In the genomic region with DNA sequence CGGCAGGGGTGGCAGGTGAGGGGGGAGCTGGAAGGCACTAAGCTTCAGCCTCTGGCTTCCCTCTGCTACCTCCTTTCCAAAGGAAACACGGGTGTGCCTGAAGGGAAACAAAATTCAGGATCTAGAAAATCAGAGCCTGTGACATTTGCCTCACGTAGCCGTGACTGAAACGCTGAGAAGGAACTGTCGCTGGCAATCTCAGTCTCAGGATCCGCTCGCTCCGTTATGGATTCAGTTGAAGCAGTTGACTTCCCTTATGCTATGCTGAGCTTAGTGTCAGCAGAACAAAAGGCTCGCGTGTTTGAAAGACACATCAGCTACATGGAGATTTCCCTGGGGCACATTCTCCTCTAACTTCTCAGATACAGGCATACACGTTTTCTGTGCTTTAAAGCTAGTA, we compare ENCODE assay signal across 17 mouse cellular contexts. TPM values are rescaled to one million over a fixed set of nuclear protein-coding genes. Genes with fewer than 3 reads are reported as not detected.
DNase-seq lines count a peak whose midpoint lies in the region; ATAC-seq lines count a peak whose summit lies in the region.
"Had no signal": no experiment of that assay in that cellular context is flagged by ENCODE, and none has a peak within 500 bp of the region (broad histone marks: within the 10 kb centered on the region; RNA-seq: fewer than 3 reads in every experiment).

No protein-coding gene starts in this region.

- peak; percentile 19 for DNase-seq in forebrain, embryonic 14.5 days (ENCODE audit: low spot score)
- no peak for DNase-seq in lung, postnatal 10 days
- no peak for DNase-seq in MN1 (ENCODE audit: low spot score)
- no peak for DNase-seq in kidney, postnatal 14 days
- DNase-seq: adrenal gland, postnatal 10 days; cerebellum, adult 2 months; heart, adult 18-20 months; kidney, adult 9 months; kidney, postnatal 4 days; liver; liver, postnatal 0 days; thymus, adult 2 months had no signal

- no peaks in the 10 kb centered on the region for H3K36me3 ChIP-seq in forebrain, embryonic 14.5 days (ENCODE audit: control insufficient read depth, insufficient read depth, low read length)
- H3K36me3 ChIP-seq in forebrain, embryonic 12.5 days (replicated peaks): no peaks in the 10 kb centered on the region
- H3K36me3 ChIP-seq in lung, embryonic 15.5 days: no peaks in the 10 kb centered on the region
- no peaks in the 10 kb centered on the region for H3K36me3 ChIP-seq in embryonic facial prominence, embryonic 15.5 days
- H3K36me3 ChIP-seq in limb, embryonic 15.5 days: no peaks in the 10 kb centered on the region
- H3K36me3 ChIP-seq: heart, embryonic 15.5 days had no signal

- H3K4me1 ChIP-seq in forebrain, embryonic 14.5 days (ENCODE audit: control insufficient read depth, insufficient read depth, low read length): no peaks in the 10 kb centered on the region
- 0 out of 2 replicates have a peak, but pooled peaks cover 6% of the 10 kb centered on the region for H3K4me1 ChIP-seq in forebrain, embryonic 12.5 days
- H3K4me1 ChIP-seq in lung, embryonic 15.5 days: no peaks in the 10 kb centered on the region
- 0 out of 2 replicates have a peak, but pooled peaks cover 3% of the 10 kb centered on the region for H3K4me1 ChIP-seq in embryonic facial prominence, embryonic 15.5 days
- 0 out of 2 replicates have a peak, but pooled peaks cover 3% of the 10 kb centered on the region for H3K4me1 ChIP-seq in limb, embryonic 15.5 days
- H3K4me1 ChIP-seq: heart, embryonic 15.5 days had no signal

- no peak overlapping the region for H3K4me3 ChIP-seq in forebrain, embryonic 14.5 days (ENCODE audit: low read depth, low read length)
- H3K4me3 ChIP-seq in forebrain, embryonic 12.5 days (replicated peaks): no peak overlapping the region
- H3K4me3 ChIP-seq in lung, embryonic 15.5 days: no peak overlapping the region
- H3K4me3 ChIP-seq in embryonic facial prominence, embryonic 15.5 days (replicated peaks): no peak overlapping the region
- no peak overlapping the region for H3K4me3 ChIP-seq in limb, embryonic 15.5 days
- H3K4me3 ChIP-seq: heart, embryonic 15.5 days had no signal

- no peaks in the 10 kb centered on the region for H3K27me3 ChIP-seq in forebrain, embryonic 14.5 days (replicated peaks; ENCODE audit: control insufficient read depth, insufficient read depth, low read length)
- H3K27me3 ChIP-seq in forebrain, embryonic 12.5 days: no peaks in the 10 kb centered on the region
- no peaks in the 10 kb centered on the region for H3K27me3 ChIP-seq in lung, embryonic 15.5 days
- H3K27me3 ChIP-seq in embryonic facial prominence, embryonic 15.5 days: no peaks in the 10 kb centered on the region
- no peaks in the 10 kb centered on the region for H3K27me3 ChIP-seq in limb, embryonic 15.5 days
- H3K27me3 ChIP-seq: heart, embryonic 15.5 days had no signal

- 68% methylated on average over 12 of the region's 12 CpGs for WGBS in forebrain, embryonic 14.5 days
- 73% methylated on average over 12 of the region's 12 CpGs for WGBS in forebrain, embryonic 12.5 days
- 57% methylated on average over 12 of the region's 12 CpGs for WGBS in lung, embryonic 15.5 days
- 35% methylated on average over 12 of the region's 12 CpGs for WGBS in embryonic facial prominence, embryonic 15.5 days
- 55% methylated on average over 12 of the region's 12 CpGs for WGBS in limb, embryonic 15.5 days

- no peak overlapping the region for H3K4me2 ChIP-seq in forebrain, embryonic 14.5 days (ENCODE audit: low read length)
- H3K4me2 ChIP-seq in forebrain, embryonic 12.5 days: no peak overlapping the region
- H3K4me2 ChIP-seq in lung, embryonic 15.5 days: 0 out of 2 replicates have a peak overlapping the region, but pooled peaks have one; percentile 29
- peak overlapping the region; percentile 9; the same call in 1 of the 2 replicates for H3K4me2 ChIP-seq in embryonic facial prominence, embryonic 15.5 days (replicated peaks)
- peak overlapping the region; percentile 20; the same call in 1 of the 2 replicates for H3K4me2 ChIP-seq in limb, embryonic 15.5 days
- H3K4me2 ChIP-seq: heart, embryonic 15.5 days had no signal

- ATAC-seq in forebrain, embryonic 14.5 days: no peak
- no peak for ATAC-seq in forebrain, embryonic 12.5 days (ENCODE audit: low FRiP score)
- ATAC-seq in lung, embryonic 15.5 days (ENCODE audit: borderline replicate concordance, extremely low read depth, low FRiP score, low TSS enrichment): no peak
- ATAC-seq in embryonic facial prominence, embryonic 15.5 days (ENCODE audit: insufficient number of reproducible peaks, low FRiP score, low TSS enrichment, low read depth): no peak
- ATAC-seq in limb, embryonic 15.5 days (ENCODE audit: insufficient number of reproducible peaks, low FRiP score, low TSS enrichment, low read depth): no peak
- ATAC-seq: liver, postnatal 0 days had no signal

- no peak overlapping the region for H3K9ac ChIP-seq in forebrain, embryonic 14.5 days (ENCODE audit: low read length)
- H3K9ac ChIP-seq in forebrain, embryonic 12.5 days: no peak overlapping the region
- H3K9ac ChIP-seq in lung, embryonic 15.5 days: no peak overlapping the region
- H3K9ac ChIP-seq in embryonic facial prominence, embryonic 15.5 days: no peak overlapping the region
- no peak overlapping the region for H3K9ac ChIP-seq in limb, embryonic 15.5 days
- H3K9ac ChIP-seq: heart, embryonic 15.5 days; liver, postnatal 0 days had no signal

- H3K9me3 ChIP-seq in forebrain, embryonic 14.5 days (replicated peaks; ENCODE audit: control insufficient read depth, low read length): no peaks in the 10 kb centered on the region
- H3K9me3 ChIP-seq in forebrain, embryonic 12.5 days: peaks cover 3% of the 10 kb centered on the region; the same call in 1 of the 2 replicates
- no peaks in the 10 kb centered on the region for H3K9me3 ChIP-seq in lung, embryonic 15.5 days
- no peaks in the 10 kb centered on the region for H3K9me3 ChIP-seq in embryonic facial prominence, embryonic 15.5 days (replicated peaks)
- H3K9me3 ChIP-seq in limb, embryonic 15.5 days: no peaks in the 10 kb centered on the region

- H3K27ac ChIP-seq in forebrain, embryonic 14.5 days (ENCODE audit: low read depth, low read length): no peak overlapping the region
- no peak overlapping the region for H3K27ac ChIP-seq in forebrain, embryonic 12.5 days
- no peak overlapping the region for H3K27ac ChIP-seq in lung, embryonic 15.5 days
- no peak overlapping the region for H3K27ac ChIP-seq in embryonic facial prominence, embryonic 15.5 days (replicated peaks)
- peak overlapping the region; percentile 57 for H3K27ac ChIP-seq in limb, embryonic 15.5 days
- H3K27ac ChIP-seq: heart, embryonic 15.5 days had no signal

RNA-seq across cellular contexts. Expression of gene Col25a1, which starts 14.6 kb away (rescaled TPM):
- polyA plus RNA-seq in forebrain, embryonic 14.5 days (2014; fragmentation: Nextera tagmentation; extraction: Ambion mirVana): 2.5 and 3.4 TPM in 2 replicates
- polyA plus RNA-seq in forebrain, embryonic 12.5 days (2016; fragmentation: Nextera tagmentation; extraction: Ambion mirVana): 4.2 TPM in 2 replicates
- 14.5 and 17.5 TPM in 2 replicates for polyA plus RNA-seq in lung, embryonic 15.5 days (2015; fragmentation: Nextera tagmentation; extraction: Ambion mirVana)
- 16.5 and 18.6 TPM in 2 replicates for polyA plus RNA-seq in embryonic facial prominence, embryonic 15.5 days (2015; fragmentation: Nextera tagmentation; extraction: Ambion mirVana)
- polyA plus RNA-seq in limb, embryonic 15.5 days (2015; fragmentation: Nextera tagmentation; extraction: Ambion mirVana): 6.8 and 7.5 TPM in 2 replicates
- polyA plus RNA-seq: thymus, adult 2 months had no signal

Comparison
In these comparisons a context has a peak if more than half of its experiments do, and no peak if none do; other contexts are left out.
1. H3K4me2 ChIP-seq: peak in lung, embryonic 15.5 days (single experiment), embryonic facial prominence, embryonic 15.5 days (single experiment) and limb, embryonic 15.5 days (single experiment); none in forebrain, embryonic 14.5 days (single experiment) and forebrain, embryonic 12.5 days (single experiment).